Mouse (Mus musculus) cerebellum, adult 9-10 months (tissue): ENCODE results near the gene Rnf214.
A peak's percentile ranks its signal among the peaks of the same experiment; 100 is the strongest.

Experiments used
- DNase-seq: peaks from one replicate; pipeline ENCODE4 v3.0.0; 2022

Rnf214 gene

GRCm38 (mm10) chr9:45906355-45907077 lies at the start of gene Rnf214, which contains the start of gene Pcsk7:
Gene Rnf214 (minus strand): TSS chr9:45906911.
Gene Pcsk7 (plus strand): TSS chr9:45906497.
- peak; percentile 89 for DNase-seq

- DNase-seq = peak; percentile 86
Observed at GRCm38 (mm10) chr9:45955107-45955963, 48.6 kb upstream of the Rnf214 start, which contains the start of gene Sidt2. Gene Sidt2 (minus strand): TSS chr9:45955258.

- DNase-seq = peak; percentile 65
Observed at GRCm38 (mm10) chr9:45954294-45955106, 47.8 kb upstream of the Rnf214 start.

- peak; percentile 25 for DNase-seq
Observed at GRCm38 (mm10) chr9:45953511-45954293, 47.0 kb upstream of the Rnf214 start.

- no peak for DNase-seq
Observed at GRCm38 (mm10) chr9:45952890-45953289, 46.2 kb upstream of the Rnf214 start.

- no peak for DNase-seq
Observed at GRCm38 (mm10) chr9:45952057-45952456, 45.3 kb upstream of the Rnf214 start.

GRCm38 (mm10) chr9:45946872-45947183 lies 40.1 kb upstream of the Rnf214 start:
- DNase-seq = peak; percentile 21

- no peak for DNase-seq
Observed at GRCm38 (mm10) chr9:45946182-45946871, 39.6 kb upstream of the Rnf214 start.

- DNase-seq = peak; percentile 73
Observed at GRCm38 (mm10) chr9:45945721-45946120, 39.0 kb upstream of the Rnf214 start.

GRCm38 (mm10) chr9:45944506-45945400 lies 38.0 kb upstream of the Rnf214 start:
- DNase-seq = peak; percentile 80

GRCm38 (mm10) chr9:45943628-45944505 lies 37.2 kb upstream of the Rnf214 start:
- DNase-seq = peak; percentile 74

- DNase-seq = peak; percentile 27
Observed at GRCm38 (mm10) chr9:45942916-45943315, 36.2 kb upstream of the Rnf214 start.

GRCm38 (mm10) chr9:45942464-45942863 lies 35.8 kb upstream of the Rnf214 start:
- peak; percentile 22 for DNase-seq

- DNase-seq = peak; percentile 51
Observed at GRCm38 (mm10) chr9:45941329-45941888, 34.7 kb upstream of the Rnf214 start.

GRCm38 (mm10) chr9:45939794-45940193 lies 33.1 kb upstream of the Rnf214 start:
- peak; percentile 18 for DNase-seq

- peak; percentile 36 for DNase-seq
Observed at GRCm38 (mm10) chr9:45938952-45939637, 32.4 kb upstream of the Rnf214 start.

GRCm38 (mm10) chr9:45938088-45938487 lies 31.4 kb upstream of the Rnf214 start:
- DNase-seq = peak; percentile 35

- DNase-seq = peak; percentile 73
Observed at GRCm38 (mm10) chr9:45936883-45937282, 30.2 kb upstream of the Rnf214 start.
